Mouse (Mus musculus): ENCODE measurements around the gene Slc9a8.

GRCm38 (mm10) chr2:167512970-167513369 lies 91.5 kb downstream of the Slc9a8 start:
- no peak for TF ChIP-seq EP300 (IDR thresholded peaks at IDR 0.05; ENCODE audit: low read depth)
- TF ChIP-seq CTCF (IDR thresholded peaks at IDR 0.05; ENCODE audit: low read depth) = peak; percentile 74

Measured in liver, postnatal 0 days (tissue).